Mouse (Mus musculus) neural tube, embryonic 12.5 days (tissue): ENCODE measurements at regions not wholly inside any gene's neighbourhood (a gene's known extent, or its start where the extent isn't known, plus 50 kb on each side); places are given as distances from the start of the nearest gene placed in this dataset.
A peak's percentile ranks its signal among the peaks of the same experiment; 100 is the strongest.

Experiments
- ATAC-seq: fragments of 200-750 bp; cut with Nextera tagmentation; 2 replicates; pipeline ENCODE4 v1.8.0; 2017; ENCODE audit warnings: low read depth, mild to moderate bottlenecking, moderate TSS enrichment, moderate library complexity; ENCODE audit not compliant: low FRiP score
- H3K27ac ChIP-seq: fragments of 300-500 bp; sonication (generic); 2 replicates; pipeline ENCODE4 v1.5.1; 2016
- H3K27me3 ChIP-seq: fragments of 300-500 bp; sonication (generic); replicated peaks from 2 replicates; pipeline ENCODE4 v1.6.1; 2016; ENCODE audit warnings: mild to moderate bottlenecking
- H3K36me3 ChIP-seq: fragments of 300-500 bp; sonication (generic); 2 replicates; pipeline ENCODE4 v1.6.1; 2016; ENCODE audit warnings: mild to moderate bottlenecking
- H3K4me1 ChIP-seq: fragments of 300-500 bp; sonication (generic); 2 replicates; pipeline ENCODE4 v1.6.1; 2016
- H3K4me2 ChIP-seq: fragments of 300-500 bp; sonication (generic); replicated peaks from 2 replicates; pipeline ENCODE4 v1.6.1; 2016; ENCODE audit warnings: mild to moderate bottlenecking
- H3K4me3 ChIP-seq: fragments of 300-500 bp; sonication (generic); 2 replicates; pipeline ENCODE4 v1.5.1; 2016
- H3K9ac ChIP-seq: fragments of 300-500 bp; sonication (generic); 2 replicates; pipeline ENCODE4 v1.6.1; 2016; ENCODE audit warnings: mild to moderate bottlenecking
- H3K9me3 ChIP-seq: fragments of 300-500 bp; sonication (generic); 2 replicates; pipeline ENCODE4 v1.6.1; 2016; ENCODE audit warnings: mild to moderate bottlenecking
- WGBS: fragments of 180-500 bp; shearing (Covaris S2); methylation state at CpG from one replicate; pipeline ENCODE4 v1.1.7; 2016; 5-methylcytosine and 5-hydroxymethylcytosine counted together

GRCm38 (mm10) chr4:39926021-39926591 lies 216.8 kb upstream of the Aco1 start:
- no peaks in the 10 kb centered on the region for H3K9me3 ChIP-seq
- no peak overlapping the region for H3K9ac ChIP-seq
- 90% methylated on average over 3 of the region's 3 CpGs for WGBS
- H3K36me3 ChIP-seq, result no peaks in the 10 kb centered on the region
- H3K27ac ChIP-seq, result no peak overlapping the region
- H3K27me3 ChIP-seq, result no peaks in the 10 kb centered on the region
- H3K4me3 ChIP-seq, result no peak overlapping the region
- no peaks in the 10 kb centered on the region for H3K4me1 ChIP-seq
- H3K4me2 ChIP-seq, result no peak overlapping the region
- ATAC-seq, result no peak

GRCm38 (mm10) chr4:39926594-39926993 lies 216.3 kb upstream of the Aco1 start:
- no peaks in the 10 kb centered on the region for H3K4me1 ChIP-seq
- no peak overlapping the region for H3K4me2 ChIP-seq
- H3K9me3 ChIP-seq, result no peaks in the 10 kb centered on the region
- H3K27ac ChIP-seq, result no peak overlapping the region
- no peak for ATAC-seq
- no peaks in the 10 kb centered on the region for H3K36me3 ChIP-seq
- WGBS, result 94% methylated on average over 7 of the region's 7 CpGs
- H3K9ac ChIP-seq, result no peak overlapping the region
- H3K27me3 ChIP-seq, result no peaks in the 10 kb centered on the region
- H3K4me3 ChIP-seq, result no peak overlapping the region

- no peak overlapping the region for H3K4me2 ChIP-seq
- H3K9ac ChIP-seq, result no peak overlapping the region
- H3K9me3 ChIP-seq, result no peaks in the 10 kb centered on the region
- no peaks in the 10 kb centered on the region for H3K4me1 ChIP-seq
- H3K27me3 ChIP-seq, result no peaks in the 10 kb centered on the region
- WGBS, result 83% methylated on average over 2 of the region's 2 CpGs
- no peak overlapping the region for H3K27ac ChIP-seq
- H3K36me3 ChIP-seq, result no peaks in the 10 kb centered on the region
- H3K4me3 ChIP-seq, result no peak overlapping the region
- no peak for ATAC-seq
These were observed 214.4 kb upstream of the Aco1 start for GRCm38 (mm10) chr4:39928491-39928890.

GRCm38 (mm10) chr4:39934025-39934708 lies 208.7 kb upstream of the Aco1 start:
- 90% methylated on average over 12 of the region's 12 CpGs for WGBS
- Histone ChIP-seq H3K36me3 (no peaks in the 10 kb centered on the region), H3K27me3 (no peaks in the 10 kb centered on the region), H3K4me1 (no peaks in the 10 kb centered on the region), H3K4me3 (no peak overlapping the region), H3K4me2 (no peak overlapping the region), H3K9me3 (no peaks in the 10 kb centered on the region), H3K9ac (no peak overlapping the region), H3K27ac (no peak overlapping the region)
- no peak for ATAC-seq

GRCm38 (mm10) chr4:39958687-39959086 lies 184.2 kb upstream of the Aco1 start:
- no peak for ATAC-seq

GRCm38 (mm10) chr4:39967938-39968337 lies 174.9 kb upstream of the Aco1 start:
- Histone ChIP-seq H3K9me3 (no peaks in the 10 kb centered on the region), H3K9ac (no peak overlapping the region), H3K4me3 (no peak overlapping the region), H3K27ac (no peak overlapping the region), H3K4me1 (no peaks in the 10 kb centered on the region), H3K36me3 (no peaks in the 10 kb centered on the region), H3K4me2 (no peak overlapping the region), H3K27me3 (no peaks in the 10 kb centered on the region)
- 88% methylated on average over 3 of the region's 3 CpGs for WGBS
- ATAC-seq, result no peak

More at GRCm38 (mm10) chr4:39958687-39959086, 184.2 kb upstream of the Aco1 start:
- no peak overlapping the region for H3K4me2 ChIP-seq
- no peaks in the 10 kb centered on the region for H3K27me3 ChIP-seq
- no peak overlapping the region for H3K4me3 ChIP-seq
- no peaks in the 10 kb centered on the region for H3K4me1 ChIP-seq
- WGBS, result 87% methylated on average over 3 of the region's 3 CpGs
- H3K9me3 ChIP-seq, result no peaks in the 10 kb centered on the region
- no peak overlapping the region for H3K27ac ChIP-seq
- no peaks in the 10 kb centered on the region for H3K36me3 ChIP-seq
- H3K9ac ChIP-seq, result no peak overlapping the region

- Histone ChIP-seq H3K9me3 (no peaks in the 10 kb centered on the region), H3K4me2 (no peak overlapping the region), H3K36me3 (no peaks in the 10 kb centered on the region), H3K27ac (no peak overlapping the region), H3K4me1 (no peaks in the 10 kb centered on the region), H3K27me3 (no peaks in the 10 kb centered on the region), H3K4me3 (no peak overlapping the region), H3K9ac (no peak overlapping the region)
- WGBS, result 75% methylated on average over 6 of the region's 6 CpGs
- no peak for ATAC-seq
These were observed 151.5 kb upstream of the Aco1 start for GRCm38 (mm10) chr4:39991358-39991757.

- ATAC-seq, result no peak
- H3K4me3 ChIP-seq, result no peak overlapping the region
- H3K27me3 ChIP-seq, result no peaks in the 10 kb centered on the region
- no peaks in the 10 kb centered on the region for H3K36me3 ChIP-seq
- H3K4me1 ChIP-seq, result no peaks in the 10 kb centered on the region
- H3K27ac ChIP-seq, result no peak overlapping the region
- no peak overlapping the region for H3K4me2 ChIP-seq
- 85% methylated on average over 2 of the region's 2 CpGs for WGBS
- H3K9ac ChIP-seq, result no peak overlapping the region
- H3K9me3 ChIP-seq, result no peaks in the 10 kb centered on the region
These were observed 151.0 kb upstream of the Aco1 start for GRCm38 (mm10) chr4:39991851-39992250.

- ATAC-seq, result no peak
- Histone ChIP-seq H3K36me3 (no peaks in the 10 kb centered on the region), H3K27me3 (no peaks in the 10 kb centered on the region), H3K4me3 (no peak overlapping the region), H3K4me2 (no peak overlapping the region), H3K27ac (no peak overlapping the region), H3K9me3 (no peaks in the 10 kb centered on the region), H3K9ac (no peak overlapping the region), H3K4me1 (no peaks in the 10 kb centered on the region)
- 79% methylated on average over 5 of the region's 5 CpGs for WGBS
These were observed 144.0 kb upstream of the Aco1 start for GRCm38 (mm10) chr4:39998771-39999422.

GRCm38 (mm10) chr4:40014666-40015065 lies 128.2 kb upstream of the Aco1 start:
- H3K27me3 ChIP-seq, result no peaks in the 10 kb centered on the region
- no peaks in the 10 kb centered on the region for H3K9me3 ChIP-seq
- H3K4me3 ChIP-seq, result no peak overlapping the region
- 0 out of 2 replicates have a peak overlapping the region, but pooled peaks have one; percentile 26 for H3K4me2 ChIP-seq
- no peaks in the 10 kb centered on the region for H3K4me1 ChIP-seq
- H3K9ac ChIP-seq, result no peak overlapping the region
- peak; percentile 81 for ATAC-seq
- WGBS, result 29% methylated on average over 7 of the region's 7 CpGs
- no peaks in the 10 kb centered on the region for H3K36me3 ChIP-seq
- no peak overlapping the region for H3K27ac ChIP-seq

GRCm38 (mm10) chr4:40016856-40017255 lies 126.0 kb upstream of the Aco1 start:
- Histone ChIP-seq H3K36me3 (no peaks in the 10 kb centered on the region), H3K4me1 (no peaks in the 10 kb centered on the region), H3K27me3 (no peaks in the 10 kb centered on the region), H3K4me2 (no peak overlapping the region), H3K4me3 (no peak overlapping the region), H3K9me3 (no peaks in the 10 kb centered on the region), H3K9ac (no peak overlapping the region), H3K27ac (no peak overlapping the region)
- WGBS, result 87% methylated on average over 15 of the region's 15 CpGs
- no peak for ATAC-seq

- Histone ChIP-seq H3K27ac (no peak overlapping the region), H3K27me3 (no peaks in the 10 kb centered on the region), H3K4me1 (no peaks in the 10 kb centered on the region), H3K4me3 (no peak overlapping the region), H3K4me2 (no peak overlapping the region), H3K9me3 (no peaks in the 10 kb centered on the region), H3K36me3 (no peaks in the 10 kb centered on the region), H3K9ac (no peak overlapping the region)
- ATAC-seq, result no peak
- WGBS, result 88% methylated on average over 4 of the region's 4 CpGs
These were observed 124.7 kb upstream of the Aco1 start for GRCm38 (mm10) chr4:40018208-40018607.
